Mouse (Mus musculus) forebrain, embryonic 14.5 days (tissue): ENCODE data around the gene Tapt1. TPM values are rescaled to one million over a fixed set of nuclear protein-coding genes. Genes with fewer than 3 reads are reported as not detected.

ENCODE experiments used
- ATAC-seq: fragments of 200-750 bp; cut with Nextera tagmentation; 2 replicates; pipeline ENCODE4 v1.8.0; 2017; ENCODE audit warnings: mild to moderate bottlenecking, moderate library complexity
- DNase-seq: peaks from one replicate; pipeline ENCODE4 v3.0.0-alpha.2; 2015; ENCODE audit warnings: low spot score
- H3K27ac ChIP-seq: fragments of 300-500 bp; sonication (generic); 2 replicates; pipeline ENCODE4 v1.5.1; 2014; ENCODE audit warnings: low read depth, mild to moderate bottlenecking, control low read depth, low read length, moderate library complexity
- H3K27me3 ChIP-seq: fragments of 300-500 bp; sonication (generic); replicated peaks from 2 replicates; pipeline ENCODE4 v1.6.1; 2014; ENCODE audit warnings: low read length, control low read depth, mixed read lengths; ENCODE audit not compliant: control insufficient read depth, insufficient read depth
- H3K36me3 ChIP-seq: fragments of 300-500 bp; sonication (generic); 2 replicates; pipeline ENCODE4 v1.6.1; 2014; ENCODE audit warnings: low read length, control low read depth; ENCODE audit not compliant: control insufficient read depth, insufficient read depth
- H3K4me1 ChIP-seq: fragments of 300-500 bp; sonication (generic); 2 replicates; pipeline ENCODE4 v1.6.1; 2014; ENCODE audit warnings: antibody characterized with exemption, low read length, control low read depth; ENCODE audit not compliant: control insufficient read depth, insufficient read depth
- H3K4me2 ChIP-seq: fragments of 300-500 bp; sonication (generic); 2 replicates; pipeline ENCODE4 v1.6.1; 2014; ENCODE audit warnings: mild to moderate bottlenecking, control low read depth, low read length
- H3K4me3 ChIP-seq: fragments of 300-500 bp; sonication (generic); 2 replicates; pipeline ENCODE4 v1.5.1; 2014; ENCODE audit warnings: low read depth, low read length, control low read depth
- H3K9ac ChIP-seq: fragments of 300-500 bp; sonication (generic); 2 replicates; pipeline ENCODE4 v1.6.1; 2014; ENCODE audit warnings: mild to moderate bottlenecking, low read length, control low read depth, moderate library complexity
- H3K9me3 ChIP-seq: fragments of 300-500 bp; sonication (generic); replicated peaks from 2 replicates; pipeline ENCODE4 v1.6.1; 2016; ENCODE audit warnings: low read length, control low read depth, mixed read lengths; ENCODE audit not compliant: control insufficient read depth
- WGBS: fragments of 180-500 bp; shearing (Covaris S2); extraction: QIAGEN DNeasy Blood & Tissue Kit; methylation state at CpG from one replicate; pipeline ENCODE4 v1.1.7; 2014; 5-methylcytosine and 5-hydroxymethylcytosine counted together
- polyA plus RNA-seq: library from polyadenylated mRNA; unstranded; fragments of >200 nt; fragmentation: Nextera tagmentation; extraction: Ambion mirVana; gene quantifications from 2 replicates; pipeline ENCODE4 v1.2.1, GENCODE M21; 2014

Gene Tapt1
- polyA plus RNA-seq, 1 experiment from 2014 or later = 26.2 TPM

DNA sequence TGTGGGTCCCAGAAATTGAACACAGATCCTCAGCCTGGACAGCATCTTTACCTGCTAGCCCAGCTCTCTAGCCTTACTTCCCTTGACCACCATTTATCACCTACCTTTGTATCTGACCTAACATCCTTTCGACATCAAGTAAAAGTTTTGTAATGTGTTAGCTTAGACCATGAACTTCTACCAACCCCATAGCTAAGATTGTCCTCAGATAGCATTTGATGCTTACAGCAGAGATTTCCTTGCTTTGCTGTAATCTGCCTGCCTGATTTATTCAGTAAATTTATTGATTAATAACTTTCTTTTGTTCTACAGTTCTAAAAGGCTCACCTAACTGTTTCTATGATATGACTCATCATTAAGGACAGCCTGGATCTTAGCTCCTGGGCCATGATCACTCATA is 15.3 kb upstream of the Tapt1 start:
- DNase-seq = no peak
- H3K27ac ChIP-seq = no peak overlapping the region
- no peak for ATAC-seq
- no peak overlapping the region for H3K9ac ChIP-seq
- no peak overlapping the region for H3K4me3 ChIP-seq
- no peaks in the 10 kb centered on the region for H3K36me3 ChIP-seq
- no peaks in the 10 kb centered on the region for H3K27me3 ChIP-seq
- 0 out of 2 replicates have a peak, but pooled peaks cover 2% of the 10 kb centered on the region for H3K4me1 ChIP-seq
- no peak overlapping the region for H3K4me2 ChIP-seq
- 96% methylated on average over 1 of the region's 1 CpGs for WGBS
- no peaks in the 10 kb centered on the region for H3K9me3 ChIP-seq

DNA sequence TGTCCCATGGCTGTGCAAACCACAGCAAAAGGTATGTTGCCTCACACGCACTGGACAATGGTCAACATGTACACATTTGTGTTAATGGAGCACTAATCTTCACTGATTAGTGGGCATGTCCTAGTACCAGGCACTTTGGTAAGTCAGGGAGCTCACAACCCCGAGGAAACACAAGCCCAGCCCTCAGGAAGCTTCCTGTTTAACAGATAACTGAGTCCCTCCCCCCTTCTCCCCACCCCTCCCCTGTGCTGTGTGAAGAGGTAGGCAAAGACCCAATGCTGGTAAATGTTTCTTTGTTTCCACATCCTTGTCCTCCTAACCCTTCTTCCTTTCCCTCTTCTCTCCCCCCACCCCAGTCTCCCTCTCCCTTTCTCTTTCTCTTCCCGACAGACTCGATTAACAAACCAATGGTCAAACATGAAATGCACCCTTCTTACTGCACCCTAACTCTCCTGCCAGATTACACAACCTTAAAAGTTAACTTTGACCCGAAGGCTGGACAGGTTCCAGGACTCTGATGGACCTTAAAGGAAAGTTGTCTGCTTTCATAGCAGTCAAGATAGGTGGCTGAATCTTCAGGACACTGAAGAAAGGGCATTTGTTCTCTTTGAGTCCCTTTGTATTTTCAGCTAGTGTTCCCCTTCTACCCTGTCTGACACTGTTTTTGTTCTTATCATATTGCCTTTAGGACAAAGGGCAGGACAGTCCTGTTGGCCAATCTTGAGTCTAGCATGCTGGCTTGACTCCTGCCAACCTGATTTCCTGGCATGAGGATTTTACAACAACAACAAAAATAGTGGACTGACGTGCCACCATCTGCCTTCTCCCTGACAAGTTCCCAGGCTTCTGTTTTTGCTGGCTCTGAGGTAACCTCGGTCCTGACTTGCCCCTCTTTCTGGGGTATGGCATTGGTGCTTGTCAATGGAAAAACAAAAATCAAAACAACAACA is 13.0 kb upstream of the Tapt1 start:
- no peaks in the 10 kb centered on the region for H3K9me3 ChIP-seq
- no peak for ATAC-seq
- H3K4me1 ChIP-seq = no peaks in the 10 kb centered on the region
- no peak for DNase-seq
- no peak overlapping the region for H3K4me2 ChIP-seq
- H3K4me3 ChIP-seq = no peak overlapping the region
- H3K9ac ChIP-seq = no peak overlapping the region
- 76% methylated on average over 7 of the region's 7 CpGs for WGBS
- H3K27me3 ChIP-seq = no peaks in the 10 kb centered on the region
- H3K36me3 ChIP-seq = no peaks in the 10 kb centered on the region
- no peak overlapping the region for H3K27ac ChIP-seq

DNA sequence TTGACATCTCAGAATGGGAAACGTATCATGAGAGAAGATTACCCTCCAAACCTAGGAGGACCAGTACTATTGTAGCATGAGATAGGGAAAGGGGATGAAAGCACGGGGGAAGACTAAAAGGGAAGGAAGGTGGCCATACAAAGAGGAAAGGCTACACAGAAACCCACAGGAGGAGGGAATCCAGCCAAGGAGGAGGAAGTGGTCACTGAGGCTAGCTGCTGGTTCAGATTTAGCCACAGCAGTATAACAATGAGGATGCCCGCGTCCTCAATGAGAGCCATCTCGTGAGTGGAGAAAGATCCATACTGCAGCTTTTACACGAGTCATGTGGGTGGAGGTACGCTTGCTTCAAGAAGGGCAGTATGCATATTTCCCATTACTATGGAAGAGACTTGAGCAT is 11.8 kb upstream of the Tapt1 start:
- ATAC-seq = no peak
- H3K27me3 ChIP-seq = no peaks in the 10 kb centered on the region
- WGBS = 91% methylated on average over 7 of the region's 7 CpGs

DNA sequence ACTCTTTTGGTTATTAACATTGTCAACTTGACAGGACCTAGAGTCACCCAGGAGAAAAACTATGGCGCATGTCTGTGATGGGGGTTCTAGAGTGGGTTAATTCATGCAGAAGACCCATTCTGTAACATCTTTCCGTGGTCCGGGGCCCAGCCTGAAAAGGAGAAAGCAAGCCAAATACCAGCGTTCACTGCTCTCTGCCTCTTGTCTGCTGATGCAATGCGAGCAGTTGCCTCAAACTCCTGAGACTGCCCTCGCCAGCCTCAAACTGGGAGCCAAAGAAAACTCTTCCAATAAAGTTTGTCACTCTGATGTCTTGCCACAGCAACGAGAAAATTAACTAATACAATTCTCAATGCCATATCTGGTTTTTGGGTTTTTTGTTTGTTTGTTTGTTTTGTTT is 8.2 kb upstream of the Tapt1 start:
- no peaks in the 10 kb centered on the region for H3K27me3 ChIP-seq
- ATAC-seq = no peak
- no peaks in the 10 kb centered on the region for H3K36me3 ChIP-seq
- no peaks in the 10 kb centered on the region for H3K9me3 ChIP-seq
- whole genome bisulfite sequencing = 77% methylated on average over 7 of the region's 7 CpGs
- H3K4me1 ChIP-seq = 0 out of 2 replicates have a peak, but pooled peaks cover 2% of the 10 kb centered on the region
- no peak overlapping the region for H3K4me3 ChIP-seq
- no peak overlapping the region for H3K9ac ChIP-seq
- no peak for DNase-seq
- H3K27ac ChIP-seq = no peak overlapping the region
- no peak overlapping the region for H3K4me2 ChIP-seq

More for the DNA sequence above, 11.8 kb upstream of the Tapt1 start:
- H3K27ac ChIP-seq = no peak overlapping the region
- no peak overlapping the region for H3K9ac ChIP-seq
- no peaks in the 10 kb centered on the region for H3K9me3 ChIP-seq
- no peak overlapping the region for H3K4me3 ChIP-seq
- no peak for DNase-seq
- H3K36me3 ChIP-seq = no peaks in the 10 kb centered on the region
- H3K4me2 ChIP-seq = no peak overlapping the region
- H3K4me1 ChIP-seq = 0 out of 2 replicates have a peak, but pooled peaks cover 2% of the 10 kb centered on the region

DNA sequence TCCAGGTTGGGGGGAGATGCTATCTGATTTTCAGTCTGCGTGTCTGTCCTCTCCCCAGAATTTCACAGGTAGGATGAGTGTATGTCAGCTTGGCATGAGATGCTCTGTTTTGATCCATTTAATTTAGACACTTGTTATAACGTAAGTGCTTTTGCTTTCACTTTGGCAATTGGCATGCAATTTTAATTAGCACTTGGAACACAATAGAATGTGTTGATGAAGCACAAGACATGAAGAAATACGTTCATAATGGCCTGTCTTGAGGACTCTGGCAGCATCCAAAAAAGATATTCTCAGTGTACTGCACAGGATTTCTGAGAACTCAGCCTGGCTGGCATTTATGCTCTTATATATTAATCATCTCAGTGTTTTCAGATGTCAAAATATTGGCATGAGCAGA is 7.5 kb upstream of the Tapt1 start:
- Histone ChIP-seq H3K4me2 (no peak overlapping the region), H3K27ac (no peak overlapping the region), H3K4me3 (no peak overlapping the region), H3K4me1 (0 out of 2 replicates have a peak, but pooled peaks cover 2% of the 10 kb centered on the region), H3K9ac (no peak overlapping the region), H3K27me3 (no peaks in the 10 kb centered on the region), H3K36me3 (no peaks in the 10 kb centered on the region), H3K9me3 (no peaks in the 10 kb centered on the region)
- 36% methylated on average over 3 of the region's 3 CpGs for WGBS
- ATAC-seq (peak; percentile 62; the same call in 1 of the 2 replicates), DNase-seq (peak; percentile 71)

DNA sequence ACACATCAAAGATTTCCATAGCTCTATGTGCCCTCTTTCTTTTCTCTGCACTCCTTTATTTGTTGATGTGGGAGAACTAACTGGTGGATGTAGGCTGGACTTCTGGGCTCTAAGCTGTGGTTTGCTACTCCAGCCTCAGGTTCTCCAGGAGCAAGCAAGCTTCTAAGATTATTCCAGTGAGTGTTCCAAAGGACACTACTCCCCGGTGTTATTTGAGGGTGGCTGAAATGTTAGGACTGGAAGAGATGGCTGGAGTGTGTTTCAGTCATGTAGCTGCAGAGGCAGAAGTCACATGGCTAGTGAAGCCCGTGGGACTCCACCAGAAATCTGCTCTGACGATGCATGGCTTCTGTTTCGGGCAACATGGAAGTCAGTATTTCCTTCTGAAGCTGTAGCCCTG is 2.3 kb upstream of the Tapt1 start:
- peaks cover 17% of the 10 kb centered on the region for H3K4me1 ChIP-seq
- WGBS = 87% methylated on average over 4 of the region's 4 CpGs
- no peak overlapping the region for H3K4me3 ChIP-seq
- ATAC-seq (no peak), DNase-seq (no peak)
- H3K9ac ChIP-seq = no peak overlapping the region
- no peaks in the 10 kb centered on the region for H3K9me3 ChIP-seq
- H3K27ac ChIP-seq = no peak overlapping the region
- H3K4me2 ChIP-seq = no peak overlapping the region
- no peaks in the 10 kb centered on the region for H3K27me3 ChIP-seq
- no peaks in the 10 kb centered on the region for H3K36me3 ChIP-seq

DNA sequence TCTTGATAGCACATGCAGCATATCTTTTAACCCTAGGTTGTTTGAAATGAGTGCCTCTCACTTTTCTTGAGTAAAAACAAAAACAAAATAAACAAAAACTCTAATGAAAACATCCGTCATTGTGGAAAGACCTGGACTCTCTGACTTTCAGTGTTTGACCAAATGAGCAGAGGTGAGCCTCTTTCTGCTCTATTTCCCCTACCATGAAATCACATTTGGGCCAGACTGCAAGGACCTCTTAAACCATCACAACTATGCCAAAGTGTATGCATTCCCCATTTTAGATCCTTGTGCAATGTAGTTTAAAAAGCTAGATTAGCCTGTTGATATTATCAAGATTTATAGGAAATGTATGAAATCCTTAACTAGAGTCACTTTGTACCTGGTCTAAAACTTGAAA is 1.9 kb upstream of the Tapt1 start:
- DNase-seq = no peak
- ATAC-seq = no peak
- peaks cover 17% of the 10 kb centered on the region for H3K4me1 ChIP-seq
- H3K4me2 ChIP-seq = no peak overlapping the region
- H3K4me3 ChIP-seq = no peak overlapping the region
- WGBS = 83% methylated on average over 1 of the region's 1 CpGs
- no peaks in the 10 kb centered on the region for H3K36me3 ChIP-seq
- no peak overlapping the region for H3K27ac ChIP-seq
- H3K27me3 ChIP-seq = no peaks in the 10 kb centered on the region
- H3K9ac ChIP-seq = no peak overlapping the region
- H3K9me3 ChIP-seq = no peaks in the 10 kb centered on the region

DNA sequence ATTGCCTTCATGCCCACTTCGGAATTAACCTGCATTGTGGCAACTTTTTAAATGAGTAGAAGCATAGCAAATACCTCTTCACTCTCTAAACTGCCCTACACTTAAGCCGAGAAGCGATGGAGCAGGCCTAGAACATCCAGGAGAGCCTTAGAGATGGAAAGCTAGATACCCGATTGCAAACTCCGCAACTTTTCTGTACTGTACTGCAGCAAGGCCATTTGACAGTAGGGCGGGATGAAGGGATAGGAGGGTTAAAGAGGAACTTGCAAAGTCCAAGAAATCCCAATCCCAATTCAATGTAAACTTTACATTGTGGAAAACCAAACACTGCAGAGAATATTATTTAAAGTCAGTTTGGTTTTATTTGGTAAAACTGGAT is 1.0 kb upstream of the Tapt1 start:
- WGBS = 8% methylated on average over 6 of the region's 6 CpGs
- H3K36me3 ChIP-seq = no peaks in the 10 kb centered on the region
- no peaks in the 10 kb centered on the region for H3K9me3 ChIP-seq
- DNase-seq = no peak
- peak overlapping the region; percentile 81 for H3K4me3 ChIP-seq
- peak overlapping the region; percentile 80 for H3K4me2 ChIP-seq
- H3K4me1 ChIP-seq = peaks cover 17% of the 10 kb centered on the region
- peak overlapping the region; percentile 89; the same call in 1 of the 2 replicates for H3K27ac ChIP-seq
- H3K9ac ChIP-seq = peak overlapping the region; percentile 97
- H3K27me3 ChIP-seq = no peaks in the 10 kb centered on the region
- no peak for ATAC-seq

DNA sequence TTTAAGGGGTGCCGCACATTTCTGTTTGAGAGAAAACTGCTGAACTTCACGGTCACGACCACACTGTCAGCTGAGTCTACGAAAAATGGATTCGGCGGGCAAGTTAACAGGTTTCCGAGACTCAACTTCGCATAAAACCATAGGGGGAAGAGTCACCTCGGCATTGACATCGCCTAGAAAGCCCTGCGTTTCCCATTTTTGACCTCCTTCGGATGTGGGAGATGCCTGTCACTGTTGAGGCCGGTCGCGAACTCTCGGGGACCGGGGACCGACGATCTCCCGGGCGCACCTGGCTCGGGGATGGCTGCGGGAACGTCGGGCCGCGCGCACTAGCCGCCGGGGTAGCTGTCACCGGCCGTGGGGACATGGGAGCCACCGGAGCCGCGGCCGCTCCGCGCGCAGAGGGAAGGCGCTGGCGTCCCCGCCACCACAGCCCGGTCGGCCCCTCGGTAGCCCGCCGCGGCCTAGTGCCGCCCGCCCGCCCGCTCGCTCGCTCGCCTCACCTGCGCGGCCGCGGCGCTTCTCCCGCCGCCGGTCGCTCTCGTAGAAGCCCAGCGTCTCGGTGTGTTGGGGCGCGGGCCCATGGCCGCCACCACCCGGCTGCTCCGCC is 410 bp downstream of the Tapt1 start:
- ATAC-seq (no peak; the same call in 1 of the 2 replicates), DNase-seq (peak; percentile 23)

More for the DNA sequence above, 410 bp downstream of the Tapt1 start:
- Histone ChIP-seq H3K4me3 (peak overlapping the region; percentile 81), H3K4me2 (peak overlapping the region; percentile 80), H3K27me3 (no peaks in the 10 kb centered on the region), H3K36me3 (no peaks in the 10 kb centered on the region), H3K4me1 (peaks cover 17% of the 10 kb centered on the region), H3K9ac (peak overlapping the region; percentile 97), H3K27ac (peak overlapping the region; percentile 89), H3K9me3 (no peaks in the 10 kb centered on the region)
- 1% methylated on average over 62 of the region's 72 CpGs for WGBS
